ENCODE assay signal across 8 mouse cellular contexts in the genomic region with DNA sequence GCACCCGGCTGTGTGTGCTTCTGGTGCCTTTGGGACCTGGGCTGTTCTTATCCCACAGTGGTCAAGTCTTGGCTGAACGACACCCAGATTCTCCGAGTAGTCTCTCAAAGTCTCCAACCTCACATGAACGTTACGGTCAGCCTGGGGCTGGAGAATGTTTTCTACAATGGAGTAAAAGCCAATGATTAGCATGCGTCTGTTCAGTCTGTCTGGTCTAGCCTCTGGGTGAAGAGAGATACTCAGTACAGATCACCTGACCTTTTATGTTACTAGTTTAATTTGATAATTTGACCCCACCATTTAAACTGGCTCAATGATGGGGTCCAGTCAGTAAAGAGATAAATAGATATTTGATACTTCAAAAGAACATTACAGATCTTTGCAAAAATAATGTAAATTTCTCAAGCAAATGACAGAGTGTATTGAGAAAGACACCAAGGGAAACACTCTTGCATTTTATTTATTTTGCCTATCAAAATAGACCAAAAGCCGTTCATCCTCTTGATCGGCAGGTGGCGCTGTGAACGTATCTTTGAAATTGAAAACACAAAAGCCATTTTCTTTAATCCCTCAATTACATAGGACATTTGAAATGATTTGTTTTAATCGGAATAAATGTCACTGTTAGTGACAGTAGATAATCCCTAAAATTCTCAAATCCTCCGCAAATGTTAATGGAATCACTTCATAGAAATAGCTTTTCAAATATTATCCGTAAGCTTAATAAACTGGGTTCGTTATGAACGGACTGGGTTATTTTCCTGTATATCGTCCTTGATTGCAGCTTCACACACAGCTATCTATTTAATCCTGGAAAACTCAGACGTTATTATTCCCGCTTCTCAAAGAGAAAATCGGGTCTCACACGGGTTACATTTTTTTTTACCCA. TPM values are rescaled to one million over a fixed set of nuclear protein-coding genes. Genes with fewer than 3 reads are reported as not detected.
DNase-seq lines count a peak whose midpoint lies in the region; ATAC-seq and TF ChIP-seq lines count a peak whose summit lies in the region.

No protein-coding gene starts in this region.

- peak; percentile 95 for TF ChIP-seq RAD21 in MEL (IDR thresholded peaks at IDR 0.05; ENCODE audit: low read depth, low read length)

- H3K4me2 ChIP-seq in embryonic facial prominence, embryonic 14.5 days (ENCODE audit: low read depth, low read length) = peak overlapping the region; percentile 63
- peak overlapping the region; percentile 55 for H3K4me2 ChIP-seq in lung, embryonic 16.5 days (ENCODE audit: low read depth, low read length)

- ATAC-seq in embryonic facial prominence, embryonic 14.5 days (ENCODE audit: low read depth) = no peak
- no peak for ATAC-seq in lung, embryonic 16.5 days (ENCODE audit: low read depth)
- no peak for ATAC-seq in erythroblast, adult 5-6 weeks (replicated peaks; ENCODE audit: low FRiP score, poor library complexity, severe bottlenecking)

- WGBS in embryonic facial prominence, embryonic 14.5 days = 26% methylated on average over 20 of the region's 20 CpGs
- WGBS in lung, embryonic 16.5 days = 27% methylated on average over 20 of the region's 20 CpGs

- no peaks in the 10 kb centered on the region for H3K4me1 ChIP-seq in MEL (ENCODE audit: control insufficient read depth in 1 of 2, insufficient read depth in 2 of 2, low read length in 2 of 2)
- no peaks in the 10 kb centered on the region for H3K4me1 ChIP-seq in embryonic facial prominence, embryonic 14.5 days (ENCODE audit: control insufficient read depth, insufficient read depth, low read length)
- H3K4me1 ChIP-seq in lung, embryonic 16.5 days (replicated peaks; ENCODE audit: control insufficient read depth, insufficient read depth, low read length) = 0 out of 2 replicates have a peak, but pooled peaks cover 2% of the 10 kb centered on the region

- no peak for TF ChIP-seq EP300 in MEL (IDR thresholded peaks at IDR 0.05; ENCODE audit: low read depth in 1 of 2, low read length in 2 of 2)

- no peak for TF ChIP-seq POLR2A in MEL (IDR thresholded peaks at IDR 0.05; ENCODE audit: control insufficient read depth in 1 of 2, insufficient read depth in 1 of 2, low read depth in 1 of 2, low read length in 2 of 2, poor library complexity in 1 of 2)

- no peak overlapping the region for H3K9ac ChIP-seq in MEL (ENCODE audit: control insufficient read depth, low read depth, low read length, poor library complexity, severe bottlenecking)
- H3K9ac ChIP-seq in embryonic facial prominence, embryonic 14.5 days (ENCODE audit: low read depth, low read length) = peak overlapping the region; percentile 40
- peak overlapping the region; percentile 57; the same call in 1 of the 2 replicates for H3K9ac ChIP-seq in lung, embryonic 16.5 days (ENCODE audit: low read length)

- peak; percentile 73 for DNase-seq in MEL (ENCODE audit: low read depth, low spot score)
- peak; percentile 85 for DNase-seq in brain, adult 2 months (ENCODE audit: low read depth, low spot score)
- peak; percentile 87 for DNase-seq in embryonic facial prominence, embryonic 14.5 days (ENCODE audit: low spot score)
- peak; percentile 54 to 71 for DNase-seq in heart, postnatal 36 days
- peak; percentile 44 to 74 for DNase-seq in layer of hippocampus, adult 2 months (ENCODE audit: low spot score in 2 of 2)
- DNase-seq in retina, postnatal 1 day = peak; percentile 86

- intact Hi-C loops in heart, postnatal 36 days (cut with DNase I) = loop anchor here (1.0 to 10.0 kb wide), 7 partner anchors 61 to 775 kb away; a partner anchor contains a TSS

- no peaks in the 10 kb centered on the region; a peak in 1 of 4 replicates for H3K27me3 ChIP-seq in MEL (ENCODE audit: control insufficient read depth in 1 of 2, insufficient read depth in 2 of 2, low read length in 2 of 2)
- no peaks in the 10 kb centered on the region for H3K27me3 ChIP-seq in embryonic facial prominence, embryonic 14.5 days (replicated peaks; ENCODE audit: control insufficient read depth, insufficient read depth, low read length)
- H3K27me3 ChIP-seq in lung, embryonic 16.5 days (ENCODE audit: control insufficient read depth, insufficient read depth, low read depth, low read length) = no peaks in the 10 kb centered on the region

- no peak overlapping the region for H3K4me3 ChIP-seq in MEL (ENCODE audit: control insufficient read depth in 1 of 2, insufficient read depth in 1 of 2, low read depth in 2 of 2, low read length in 2 of 2)
- H3K4me3 ChIP-seq in embryonic facial prominence, embryonic 14.5 days (ENCODE audit: low read depth, low read length) = peak overlapping the region; percentile 39
- peak overlapping the region; percentile 62 for H3K4me3 ChIP-seq in layer of hippocampus, adult 2 months
- H3K4me3 ChIP-seq in lung, embryonic 16.5 days (ENCODE audit: low read length) = peak overlapping the region; percentile 42

- no peaks in the 10 kb centered on the region for H3K9me3 ChIP-seq in MEL (replicated peaks; ENCODE audit: insufficient read depth, low read length)
- no peaks in the 10 kb centered on the region for H3K9me3 ChIP-seq in embryonic facial prominence, embryonic 14.5 days (ENCODE audit: control insufficient read depth, low read length)
- no peaks in the 10 kb centered on the region for H3K9me3 ChIP-seq in lung, embryonic 16.5 days (ENCODE audit: control insufficient read depth, low read length)

- H3K79me2 ChIP-seq in MEL (ENCODE audit: control insufficient read depth, insufficient read depth, low read length, poor library complexity) = no peaks in the 10 kb centered on the region

- no peaks in the 10 kb centered on the region for H3K36me3 ChIP-seq in MEL (ENCODE audit: control insufficient read depth in 1 of 2, insufficient read depth in 2 of 2, low read length in 2 of 2)
- H3K36me3 ChIP-seq in embryonic facial prominence, embryonic 14.5 days (ENCODE audit: control insufficient read depth, insufficient read depth, low read length) = no peaks in the 10 kb centered on the region
- H3K36me3 ChIP-seq in lung, embryonic 16.5 days (ENCODE audit: control insufficient read depth, insufficient read depth, low read length) = no peaks in the 10 kb centered on the region

- TF ChIP-seq CTCF in MEL (IDR thresholded peaks at IDR 0.05 in 2 of 3, conservative IDR thresholded peaks at IDR 0.05 in 1 of 3; ENCODE audit: control insufficient read depth in 1 of 3, insufficient read depth in 1 of 3, low read depth in 2 of 3, low read length in 3 of 3, poor library complexity in 1 of 3, severe bottlenecking in 1 of 3) = peak; percentile 37 to 91 (median 59)
- TF ChIP-seq CTCF in layer of hippocampus, adult 2 months (conservative IDR thresholded peaks at IDR 0.05) = peak; percentile 88

- H3K27ac ChIP-seq in MEL (ENCODE audit: control insufficient read depth, low read depth, low read length) = no peak overlapping the region
- no peak overlapping the region for H3K27ac ChIP-seq in embryonic facial prominence, embryonic 14.5 days (replicated peaks; ENCODE audit: low read depth, low read length)
- H3K27ac ChIP-seq in layer of hippocampus, adult 2 months = peak overlapping the region; percentile 71
- no peak overlapping the region for H3K27ac ChIP-seq in lung, embryonic 16.5 days (ENCODE audit: low read length)

TF ChIP-seq in MEL, 35 proteins besides CTCF, POLR2A, EP300 and RAD21:
- TF ChIP-seq SMC3 (IDR thresholded peaks at IDR 0.05; ENCODE audit: low read depth, low read length) = peak; percentile 90
- TF ChIP-seq ZC3H11A (IDR thresholded peaks at IDR 0.05; ENCODE audit: low read depth, low read length) = peak; percentile 90
- no peak for TF ChIP-seq NELFE (IDR thresholded peaks at IDR 0.05; ENCODE audit: low read depth, low read length)

RNA-seq across cellular contexts. Expression of a gene that starts 29.3 kb away (rescaled TPM):
- not detected in 2 replicates for total RNA-seq in MEL (2012; rRNA removed)
- not detected for polyA plus RNA-seq in MEL (2012; ENCODE audit: insufficient read depth in 1 of 2, insufficient read length in 2 of 2, low read depth in 1 of 2, low replicate concordance in 2 of 2, missing spikeins in 1 of 2)
- 2.1 and 4.0 TPM in 2 replicates for polyA plus RNA-seq in embryonic facial prominence, embryonic 14.5 days (2014; fragmentation: Nextera tagmentation; extraction: Ambion mirVana)
- total RNA-seq in heart, postnatal 36 days (2021) = not detected
- not detected for total RNA-seq in layer of hippocampus, adult 2 months (2021)
- 1.2 and 2.7 TPM in 2 replicates for polyA plus RNA-seq in lung, embryonic 16.5 days (2015; fragmentation: Nextera tagmentation; extraction: Ambion mirVana)
- not detected in 2 replicates for total RNA-seq in erythroblast, adult 5-6 weeks (2015; ENCODE audit: low replicate concordance)
- total RNA-seq in erythroblast, adult 5-6 weeks (2017; ENCODE audit: low replicate concordance) = not detected in 2 replicates

Comparison
In these comparisons a context has a peak if more than half of its experiments do, and no peak if none do; other contexts are left out.
1. H3K4me3 ChIP-seq: peak in embryonic facial prominence, embryonic 14.5 days (single experiment), layer of hippocampus, adult 2 months (single experiment) and lung, embryonic 16.5 days (single experiment); none in MEL (0 of 2).
2. Peak in every context shown above with its lines, with median percentiles within 50 percentile points of each other: DNase-seq.